Mouse (Mus musculus): ENCODE measurements around the gene Gm867. TPM values are rescaled to one million over a fixed set of nuclear protein-coding genes. Genes with fewer than 3 reads are reported as not detected.

Gene Gm867
- total and polyA plus RNA-seq, 2 experiments from 2014 or later: 0.73 to 2.3 TPM

DNA sequence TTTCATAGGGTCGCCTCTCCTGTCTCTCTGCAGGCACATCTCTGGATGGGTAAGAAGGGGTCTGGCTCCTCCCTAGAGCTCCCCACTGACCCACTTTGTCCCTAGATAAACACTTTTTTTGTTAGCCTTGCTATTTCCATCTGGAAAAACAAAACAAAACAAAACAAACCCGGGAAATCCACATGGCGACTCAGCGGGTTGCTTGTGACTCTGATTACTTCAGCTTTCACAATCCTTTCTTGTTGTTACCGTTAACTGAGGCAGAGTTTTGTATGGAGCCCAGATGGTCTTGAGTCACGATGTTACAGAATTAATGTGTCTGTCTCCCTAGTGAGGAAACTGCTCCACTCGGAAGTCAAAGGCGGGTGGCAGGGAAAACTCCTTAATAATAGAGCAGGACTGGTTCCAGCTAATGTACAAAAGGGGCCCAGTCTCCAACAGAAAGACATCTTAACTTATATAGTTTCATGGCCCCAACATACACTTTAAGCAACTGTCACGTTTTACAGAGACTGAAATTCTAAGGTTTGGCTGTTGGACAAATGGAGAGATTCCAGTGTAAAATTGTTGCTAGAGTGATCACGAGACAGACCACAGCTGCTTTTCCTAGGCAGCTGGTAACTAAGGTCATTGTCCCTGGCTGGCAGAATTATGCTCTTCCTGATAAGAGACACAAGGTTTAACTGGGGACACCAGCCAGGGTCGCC is 3.7 kb upstream of the Gm867 start:
- Histone ChIP-seq H3K4me1 (ENCODE audit: insufficient read depth, low read length) (peaks cover 5% of the 10 kb centered on the region; the same call in 1 of the 2 replicates), H3K9ac (replicated peaks; ENCODE audit: low read length) (0 out of 2 replicates have a peak overlapping the region, but pooled peaks have one; percentile 9), H3K4me2 (ENCODE audit: low read depth, low read length) (no peak overlapping the region), H3K36me3 (ENCODE audit: insufficient read depth, low read length) (no peaks in the 10 kb centered on the region), H3K9me3 (ENCODE audit: low read length) (no peaks in the 10 kb centered on the region), H3K27ac (no peak overlapping the region), H3K4me3 (ENCODE audit: low read length) (no peak overlapping the region), H3K27me3 (ENCODE audit: insufficient read depth, low read length) (no peaks in the 10 kb centered on the region)
- DNase-seq (ENCODE audit: low spot score) (peak; percentile 48), ATAC-seq (no peak)
- no peak for TF ChIP-seq CTCF (IDR thresholded peaks at IDR 0.05; ENCODE audit: low read depth)
- WGBS: 16% methylated on average over 11 of the region's 11 CpGs

DNA sequence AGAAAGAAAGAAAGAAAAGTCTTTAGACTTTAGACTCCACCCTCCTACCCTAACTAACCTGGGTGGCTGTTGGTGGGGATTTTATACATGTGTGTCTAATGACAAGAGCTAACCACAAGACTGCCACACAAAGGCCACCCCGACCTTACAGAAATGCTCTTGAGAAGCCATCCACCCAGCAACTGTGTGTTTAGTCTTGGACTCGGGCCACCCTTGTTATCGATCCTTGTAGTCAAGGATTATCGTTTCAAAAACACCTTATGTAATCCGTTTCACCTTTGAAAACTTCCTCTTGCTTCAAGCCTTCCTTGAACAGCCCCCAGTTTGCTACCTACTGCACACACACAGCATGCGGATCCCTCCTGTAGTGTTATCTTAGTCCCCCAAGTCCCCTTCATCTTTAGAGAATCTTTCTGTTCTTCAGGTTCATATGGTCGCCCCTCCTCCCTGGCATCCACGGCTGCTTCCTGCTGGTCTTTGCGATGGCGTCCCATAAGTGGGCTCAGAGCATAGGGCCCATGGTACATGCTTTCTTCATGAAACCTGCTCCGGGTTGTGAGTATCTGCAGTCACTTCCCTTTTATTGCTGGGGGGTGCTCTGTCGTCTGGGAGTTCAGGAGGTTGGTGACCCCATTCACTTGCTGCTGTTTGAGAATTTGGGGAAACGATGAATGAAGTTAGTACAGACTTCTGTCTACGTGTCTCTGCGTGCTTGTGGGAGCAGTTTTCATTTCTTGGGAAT is 2.4 kb upstream of the Gm867 start, which contains the start of gene Vpreb3:
Gene Vpreb3 (plus strand): TSS at position 322 of the 742 bp plus-strand sequence.
- H3K27me3 ChIP-seq (ENCODE audit: insufficient read depth, low read length): no peaks in the 10 kb centered on the region
- no peaks in the 10 kb centered on the region for H3K9me3 ChIP-seq (ENCODE audit: low read length)
- H3K4me1 ChIP-seq (ENCODE audit: insufficient read depth, low read length): peaks cover 5% of the 10 kb centered on the region; the same call in 1 of the 2 replicates
- no peak within 1 kb of the TSS for H3K4me3 ChIP-seq (ENCODE audit: low read length)
- WGBS: 81% methylated on average over 15 of the region's 15 CpGs
- H3K27ac ChIP-seq: no peak within 1 kb of the TSS
- no peak for ATAC-seq
- no peak within 1 kb of the TSS for H3K9ac ChIP-seq (replicated peaks; ENCODE audit: low read length)
- DNase-seq (ENCODE audit: low spot score): no peak
- no peaks in the 10 kb centered on the region for H3K36me3 ChIP-seq (ENCODE audit: insufficient read depth, low read length)
- TF ChIP-seq CTCF (IDR thresholded peaks at IDR 0.05; ENCODE audit: low read depth): no peak
- no peak within 1 kb of the TSS for H3K4me2 ChIP-seq (ENCODE audit: low read depth, low read length)

DNA sequence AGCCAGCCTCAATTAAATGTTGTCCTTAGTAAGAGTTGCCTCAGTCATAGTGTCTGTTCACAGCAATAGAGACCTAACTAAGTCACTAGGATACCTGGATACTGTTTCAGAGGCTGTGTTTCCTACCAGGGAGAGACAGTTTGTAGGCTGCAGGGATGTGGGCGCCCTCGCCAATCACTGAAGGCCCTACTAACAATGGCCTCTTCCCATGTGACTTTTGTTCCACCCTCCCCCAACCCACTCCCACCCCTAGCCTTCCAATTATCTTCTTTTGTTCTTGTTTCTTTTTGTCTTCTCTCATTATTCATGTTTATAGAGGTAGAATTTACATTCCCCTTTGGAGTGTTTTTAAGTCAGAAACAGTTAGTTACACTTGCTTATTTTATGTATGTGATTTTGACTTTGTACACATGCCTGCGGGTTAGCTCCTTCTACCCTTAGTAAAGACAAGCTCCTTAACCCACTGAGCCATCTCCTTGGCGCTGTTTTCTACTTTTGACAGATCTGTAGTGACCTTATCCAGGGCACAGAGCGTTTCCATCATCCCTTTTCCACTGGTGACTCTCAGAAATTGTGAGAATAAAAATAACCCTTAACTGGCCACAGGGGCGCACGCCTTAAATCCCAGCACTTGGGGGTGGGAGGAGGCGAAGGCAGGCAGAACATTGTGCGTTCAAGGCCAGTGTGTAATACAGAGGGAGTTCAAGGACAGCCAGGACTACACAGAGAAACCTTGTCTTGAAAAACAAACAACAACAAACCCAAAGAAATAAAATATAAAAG is 761 bp upstream of the Gm867 start:
- Histone ChIP-seq H3K4me2 (ENCODE audit: low read depth, low read length) (no peak overlapping the region), H3K4me1 (ENCODE audit: insufficient read depth, low read length) (peaks cover 5% of the 10 kb centered on the region; the same call in 1 of the 2 replicates), H3K27me3 (ENCODE audit: insufficient read depth, low read length) (no peaks in the 10 kb centered on the region), H3K9ac (replicated peaks; ENCODE audit: low read length) (no peak overlapping the region), H3K36me3 (ENCODE audit: insufficient read depth, low read length) (no peaks in the 10 kb centered on the region), H3K4me3 (ENCODE audit: low read length) (no peak overlapping the region), H3K27ac (no peak overlapping the region), H3K9me3 (ENCODE audit: low read length) (no peaks in the 10 kb centered on the region)
- no peak for TF ChIP-seq CTCF (IDR thresholded peaks at IDR 0.05; ENCODE audit: low read depth)
- no peak for ATAC-seq
- 62% methylated on average over 9 of the region's 9 CpGs for WGBS
- no peak for DNase-seq (ENCODE audit: low spot score)

DNA sequence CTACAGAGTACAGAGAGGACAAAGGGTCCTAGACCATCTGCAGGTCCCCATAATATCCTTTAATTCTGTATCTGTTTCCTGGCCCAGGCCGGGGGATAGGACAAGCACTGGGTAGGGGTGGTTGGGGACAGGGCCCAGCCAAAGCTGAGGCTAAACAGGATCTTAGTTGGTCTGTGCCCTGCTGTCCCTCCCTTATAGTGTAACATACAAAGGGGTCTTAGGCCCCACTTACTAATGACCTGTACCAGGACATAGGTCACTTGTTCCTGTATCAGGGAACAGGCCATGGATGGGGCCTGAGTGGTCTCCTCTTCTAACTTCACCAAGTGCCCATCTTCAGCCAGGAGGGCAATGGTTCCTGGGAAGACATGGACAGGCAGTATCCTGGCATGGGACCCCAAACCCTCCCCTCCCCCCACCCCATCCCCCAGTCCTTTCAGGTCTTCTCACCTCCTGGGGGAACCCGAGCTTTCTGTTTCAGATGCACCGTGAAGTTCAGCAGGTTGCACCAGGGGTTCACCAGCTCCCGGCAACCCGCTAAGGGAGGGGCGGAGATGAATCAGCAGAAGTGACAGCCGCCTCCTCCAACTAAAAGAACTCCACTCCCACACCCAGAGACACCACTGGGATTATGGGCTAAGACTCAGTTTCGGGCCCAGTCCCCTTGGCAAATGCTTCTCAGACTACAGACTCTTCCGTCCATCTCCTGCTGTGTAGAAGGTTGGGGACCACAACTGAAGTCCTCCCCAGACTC is 814 bp downstream of the Gm867 start:
- H3K27me3 ChIP-seq (ENCODE audit: insufficient read depth, low read length): no peaks in the 10 kb centered on the region
- H3K4me3 ChIP-seq (ENCODE audit: low read length): no peak overlapping the region
- H3K9me3 ChIP-seq (ENCODE audit: low read length): no peaks in the 10 kb centered on the region
- no peak overlapping the region for H3K4me2 ChIP-seq (ENCODE audit: low read depth, low read length)
- H3K9ac ChIP-seq (replicated peaks; ENCODE audit: low read length): no peak overlapping the region
- DNase-seq (ENCODE audit: low spot score): no peak
- 43% methylated on average over 9 of the region's 9 CpGs for WGBS
- H3K4me1 ChIP-seq (ENCODE audit: insufficient read depth, low read length): peaks cover 5% of the 10 kb centered on the region; the same call in 1 of the 2 replicates
- ATAC-seq: no peak
- no peak overlapping the region for H3K27ac ChIP-seq
- TF ChIP-seq CTCF (IDR thresholded peaks at IDR 0.05; ENCODE audit: low read depth): no peak
- H3K36me3 ChIP-seq (ENCODE audit: insufficient read depth, low read length): no peaks in the 10 kb centered on the region

DNA sequence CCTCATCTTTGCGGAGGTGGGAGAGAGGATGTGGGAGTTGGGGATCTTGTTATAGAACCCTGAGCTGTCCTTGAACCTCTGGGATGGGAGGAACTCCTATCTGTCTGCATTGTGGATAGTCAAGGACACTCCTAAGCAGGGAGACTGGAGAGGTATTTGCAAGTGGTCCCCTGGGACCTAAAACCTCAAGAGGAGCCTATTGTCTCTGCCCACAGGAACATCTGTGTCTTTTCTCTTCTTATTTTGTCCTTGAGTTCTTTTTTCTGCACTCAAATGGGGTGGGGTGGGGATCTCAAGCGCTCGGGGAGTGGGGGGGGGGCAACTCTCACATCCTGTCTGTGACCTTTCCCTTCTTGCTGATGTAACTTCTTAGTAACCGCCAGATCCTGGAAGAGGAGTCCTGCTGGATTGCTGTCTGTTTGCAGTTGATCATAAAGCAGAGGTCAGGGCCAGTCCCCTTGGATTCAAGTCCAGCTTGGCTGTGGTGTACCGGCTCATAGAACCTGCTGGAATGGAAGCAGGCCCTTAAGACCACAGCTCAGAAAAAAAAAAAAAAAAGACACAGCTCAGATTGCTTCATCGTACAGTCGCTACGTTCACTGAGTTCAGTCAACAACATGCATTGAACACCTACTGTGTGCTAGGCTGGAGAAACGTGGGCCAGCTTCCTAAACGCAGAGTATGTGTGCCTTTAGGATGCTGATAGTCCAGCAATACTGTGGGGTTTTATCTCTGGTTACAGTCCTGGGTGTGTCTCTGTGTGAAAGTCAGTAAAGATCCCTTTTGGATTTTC is 2.4 kb downstream of the Gm867 start:
- no peaks in the 10 kb centered on the region for H3K36me3 ChIP-seq (ENCODE audit: insufficient read depth, low read length)
- TF ChIP-seq CTCF (IDR thresholded peaks at IDR 0.05; ENCODE audit: low read depth): no peak
- H3K4me2 ChIP-seq (ENCODE audit: low read depth, low read length): peak overlapping the region; percentile 85; the same call in 1 of the 2 replicates
- H3K27me3 ChIP-seq (ENCODE audit: insufficient read depth, low read length): no peaks in the 10 kb centered on the region
- ATAC-seq: no peak
- no peak overlapping the region for H3K4me3 ChIP-seq (ENCODE audit: low read length)
- peaks cover under 1% of the 10 kb centered on the region; the same call in 1 of the 2 replicates for H3K4me1 ChIP-seq (ENCODE audit: insufficient read depth, low read length)
- no peak overlapping the region for H3K27ac ChIP-seq
- no peak for DNase-seq (ENCODE audit: low spot score)
- 46% methylated on average over 10 of the region's 10 CpGs for WGBS
- no peaks in the 10 kb centered on the region for H3K9me3 ChIP-seq (ENCODE audit: low read length)
- no peak overlapping the region for H3K9ac ChIP-seq (replicated peaks; ENCODE audit: low read length)
